Mouse (Mus musculus) testis, adult 2 months (tissue): ENCODE measurements around the gene Cdc37.

Experiments used
- CTCF ChIP-seq: fragments of 200-500 bp; IDR thresholded peaks from 2 replicates; pipeline ENCODE4 v1.5.1; 2012; ENCODE audit warnings: low read depth, mild to moderate bottlenecking, inconsistent platforms, low read length, moderate library complexity; ENCODE audit not compliant: control insufficient read depth, insufficient read depth, insufficient replicate concordance
- POLR2A ChIP-seq: fragments of 200-500 bp; IDR thresholded peaks from 2 replicates; pipeline ENCODE4 v1.6.1; 2012; ENCODE audit warnings: low read depth, mild to moderate bottlenecking, inconsistent platforms, low read length, moderate library complexity; ENCODE audit not compliant: control insufficient read depth

- TF ChIP-seq CTCF (no peak), POLR2A (no peak)
Measured at GRCm38 (mm10) chr9:21145431-21145830, 4.4 kb downstream of the Cdc37 start.
